Mouse (Mus musculus) cortical plate, adult 2 months (tissue): ENCODE results near the gene Gpcpd1. TPM values are rescaled to one million over a fixed set of nuclear protein-coding genes. Genes with fewer than 3 reads are reported as not detected.

Source experiments
- H3K27ac ChIP-seq: fragments of 200-500 bp; 2 replicates; pipeline ENCODE4 v1.5.1; 2012; ENCODE audit warnings: low read length, control low read depth, inconsistent platforms; ENCODE audit not compliant: insufficient read depth
- H3K4me1 ChIP-seq: fragments of 200-500 bp; 2 replicates; pipeline ENCODE4 v1.6.1; 2011; ENCODE audit warnings: low read length; ENCODE audit not compliant: control insufficient read depth, insufficient read depth
- H3K4me3 ChIP-seq: fragments of 200-500 bp; 2 replicates; pipeline ENCODE4 v1.5.1; 2011; ENCODE audit warnings: mild to moderate bottlenecking, low read length, control low read depth; ENCODE audit not compliant: insufficient read depth
- CTCF ChIP-seq: fragments of 200-500 bp; IDR thresholded peaks from 2 replicates; pipeline ENCODE4 v1.5.1; 2011; ENCODE audit warnings: mild to moderate bottlenecking, control low read depth, low read length; ENCODE audit not compliant: insufficient read depth; ENCODE audit errors: extremely low read depth
- POLR2A ChIP-seq: fragments of 200-500 bp; IDR thresholded peaks from 2 replicates; pipeline ENCODE4 v1.6.1; 2011; ENCODE audit warnings: mild to moderate bottlenecking, low read length, control low read depth; ENCODE audit not compliant: insufficient read depth; ENCODE audit errors: extremely low read depth
- polyA plus RNA-seq: library from polyadenylated mRNA; depleted of rRNA; stranded (reverse); fragments of >200 nt; gene quantifications from 2 replicates; pipeline ENCODE4 v1.2.3, GENCODE M21; 2012

Gene Gpcpd1
- polyA plus RNA-seq, 1 experiment = 99.6 TPM

- H3K4me3 ChIP-seq = no peak overlapping the region
- TF ChIP-seq POLR2A (no peak), CTCF (no peak)
- H3K27ac ChIP-seq = no peak overlapping the region
- H3K4me1 ChIP-seq = no peaks in the 10 kb centered on the region
Observed at GRCm38 (mm10) chr2:132589906-132590538, 2.5 kb upstream of the Gpcpd1 start.

- Histone ChIP-seq H3K4me1 (peaks cover 2% of the 10 kb centered on the region; the same call in 1 of the 2 replicates), H3K4me3 (no peak overlapping the region), H3K27ac (no peak overlapping the region)
- TF ChIP-seq POLR2A (no peak), CTCF (no peak)
Observed at GRCm38 (mm10) chr2:132586006-132586405, 1.5 kb downstream of the Gpcpd1 start.

GRCm38 (mm10) chr2:132584191-132584590 lies 3.3 kb downstream of the Gpcpd1 start:
- Histone ChIP-seq H3K27ac (no peak overlapping the region), H3K4me3 (no peak overlapping the region), H3K4me1 (peaks cover 2% of the 10 kb centered on the region; the same call in 1 of the 2 replicates)
- TF ChIP-seq CTCF (no peak), POLR2A (no peak)

- TF ChIP-seq CTCF (no peak), POLR2A (no peak)
- peaks cover 2% of the 10 kb centered on the region; the same call in 1 of the 2 replicates for H3K4me1 ChIP-seq
- H3K4me3 ChIP-seq = no peak overlapping the region
- no peak overlapping the region for H3K27ac ChIP-seq
Observed at GRCm38 (mm10) chr2:132583126-132583525, 4.4 kb downstream of the Gpcpd1 start.

GRCm38 (mm10) chr2:132582227-132582626 lies 5.3 kb downstream of the Gpcpd1 start:
- no peak overlapping the region for H3K27ac ChIP-seq
- H3K4me1 ChIP-seq = peaks cover 2% of the 10 kb centered on the region; the same call in 1 of the 2 replicates
- TF ChIP-seq CTCF (no peak), POLR2A (no peak)
- no peak overlapping the region for H3K4me3 ChIP-seq

GRCm38 (mm10) chr2:132579689-132580088 lies 7.8 kb downstream of the Gpcpd1 start:
- TF ChIP-seq CTCF (no peak), POLR2A (no peak)
- H3K4me1 ChIP-seq = peaks cover 4% of the 10 kb centered on the region; the same call in 1 of the 2 replicates
- H3K4me3 ChIP-seq = no peak overlapping the region
- no peak overlapping the region for H3K27ac ChIP-seq

GRCm38 (mm10) chr2:132578711-132579110 lies 8.8 kb downstream of the Gpcpd1 start:
- Histone ChIP-seq H3K4me3 (no peak overlapping the region; the same call in 1 of the 2 replicates), H3K27ac (no peak overlapping the region), H3K4me1 (peaks cover 4% of the 10 kb centered on the region; the same call in 1 of the 2 replicates)
- TF ChIP-seq POLR2A (no peak), CTCF (no peak)

GRCm38 (mm10) chr2:132578059-132578458 lies 9.5 kb downstream of the Gpcpd1 start:
- TF ChIP-seq POLR2A = peak; percentile 80
- no peak for TF ChIP-seq CTCF
- Histone ChIP-seq H3K4me1 (peaks cover 4% of the 10 kb centered on the region; the same call in 1 of the 2 replicates), H3K4me3 (peak overlapping the region; percentile 85), H3K27ac (peak overlapping the region; percentile 51)

GRCm38 (mm10) chr2:132577431-132577981 lies 10.0 kb downstream of the Gpcpd1 start:
- TF ChIP-seq POLR2A = no peak
- no peak for TF ChIP-seq CTCF
- peaks cover 2% of the 10 kb centered on the region; the same call in 1 of the 2 replicates for H3K4me1 ChIP-seq
- peak overlapping the region; percentile 85 for H3K4me3 ChIP-seq
- peak overlapping the region; percentile 97 for H3K27ac ChIP-seq
